Comparison of ENCODE assay signal across 7 mouse cellular contexts in genomic region chr2:142731778-142732092, GRCm38 (mm10).
A peak's percentile ranks its signal among the peaks of the same experiment; 100 is the strongest.
DNase-seq lines count a peak whose midpoint lies in the region; ATAC-seq and TF ChIP-seq lines count a peak whose summit lies in the region.

No protein-coding gene starts in this region.

- no peaks in the 10 kb centered on the region for H3K79me2 ChIP-seq in MEL (ENCODE audit: control insufficient read depth, insufficient read depth, low read length, poor library complexity)

- no peak for TF ChIP-seq POLR2A in MEL (IDR thresholded peaks at IDR 0.05; ENCODE audit: control insufficient read depth in 1 of 2, insufficient read depth in 1 of 2, low read depth in 1 of 2, low read length in 2 of 2, poor library complexity in 1 of 2)

- H3K4me1 ChIP-seq in MEL (ENCODE audit: control insufficient read depth in 1 of 2, insufficient read depth in 2 of 2, low read length in 2 of 2) = peaks cover 11 to 15% of the 10 kb centered on the region in 2 experiments
- peaks cover 5% of the 10 kb centered on the region; the same call in 1 of the 2 replicates for H3K4me1 ChIP-seq in forebrain, postnatal 0 days (ENCODE audit: insufficient read depth)
- peaks cover 10% of the 10 kb centered on the region; the same call in 1 of the 2 replicates for H3K4me1 ChIP-seq in lung, embryonic 16.5 days (replicated peaks; ENCODE audit: control insufficient read depth, insufficient read depth, low read length)

- H3K9me3 ChIP-seq in MEL (replicated peaks; ENCODE audit: insufficient read depth, low read length) = no peaks in the 10 kb centered on the region
- H3K9me3 ChIP-seq in forebrain, postnatal 0 days (ENCODE audit: low read length) = no peaks in the 10 kb centered on the region
- no peaks in the 10 kb centered on the region for H3K9me3 ChIP-seq in lung, embryonic 16.5 days (ENCODE audit: control insufficient read depth, low read length)

- peak; percentile 22 for DNase-seq in MEL (ENCODE audit: low read depth, low spot score)
- peak; percentile 17 for DNase-seq in adrenal gland, adult 8-10 months
- DNase-seq in forebrain, postnatal 0 days = peak; percentile 97
- peak; percentile 52 to 65 for DNase-seq in heart, postnatal 36 days
- DNase-seq in testis, postnatal 10 days (ENCODE audit: low spot score) = peak; percentile 51

- H3K4me2 ChIP-seq in forebrain, postnatal 0 days (ENCODE audit: low read depth) = no peak overlapping the region
- no peak overlapping the region for H3K4me2 ChIP-seq in lung, embryonic 16.5 days (ENCODE audit: low read depth, low read length)

- 14% methylated on average over 1 of the region's 1 CpGs for WGBS in forebrain, postnatal 0 days
- 33% methylated on average over 1 of the region's 1 CpGs for WGBS in lung, embryonic 16.5 days

- peak overlapping the region in 1 of 2 experiments; percentile 28; a peak in 1 of 4 replicates for H3K4me3 ChIP-seq in MEL (ENCODE audit: control insufficient read depth in 1 of 2, insufficient read depth in 1 of 2, low read depth in 2 of 2, low read length in 2 of 2)
- no peak overlapping the region for H3K4me3 ChIP-seq in forebrain, postnatal 0 days (ENCODE audit: low read depth, low read length)
- no peak overlapping the region for H3K4me3 ChIP-seq in lung, embryonic 16.5 days (ENCODE audit: low read length)

- no peaks in the 10 kb centered on the region for H3K27me3 ChIP-seq in MEL (ENCODE audit: control insufficient read depth in 1 of 2, insufficient read depth in 2 of 2, low read length in 2 of 2)
- no peaks in the 10 kb centered on the region for H3K27me3 ChIP-seq in forebrain, postnatal 0 days (ENCODE audit: insufficient read depth, low read length)
- no peaks in the 10 kb centered on the region for H3K27me3 ChIP-seq in lung, embryonic 16.5 days (ENCODE audit: control insufficient read depth, insufficient read depth, low read depth, low read length)

- TF ChIP-seq RAD21 in MEL (IDR thresholded peaks at IDR 0.05; ENCODE audit: low read depth, low read length) = no peak

- no peak for TF ChIP-seq CTCF in MEL (IDR thresholded peaks at IDR 0.05 in 2 of 3, conservative IDR thresholded peaks at IDR 0.05 in 1 of 3; ENCODE audit: control insufficient read depth in 1 of 3, insufficient read depth in 1 of 3, low read depth in 2 of 3, low read length in 3 of 3, poor library complexity in 1 of 3, severe bottlenecking in 1 of 3)
- no peak; the same call in 1 of the 2 replicates for TF ChIP-seq CTCF in forebrain, postnatal 0 days (IDR thresholded peaks at IDR 0.05; ENCODE audit: low read depth)

- peak; percentile 96 for ATAC-seq in forebrain, postnatal 0 days
- peak; percentile 43; the same call in 1 of the 2 replicates for ATAC-seq in lung, embryonic 16.5 days (ENCODE audit: low read depth)
- no peak for ATAC-seq in activated CD4-positive, CD25-positive, alpha-beta regulatory T cell, adult 4 months

- intact Hi-C loops in heart, postnatal 36 days (cut with DNase I) = no loop called here

- peak overlapping the region; percentile 25; the same call in 1 of the 2 replicates for H3K9ac ChIP-seq in MEL (ENCODE audit: control insufficient read depth, low read depth, low read length, poor library complexity, severe bottlenecking)
- H3K9ac ChIP-seq in forebrain, postnatal 0 days = no peak overlapping the region
- no peak overlapping the region for H3K9ac ChIP-seq in lung, embryonic 16.5 days (ENCODE audit: low read length)

- no peak for TF ChIP-seq EP300 in MEL (IDR thresholded peaks at IDR 0.05; ENCODE audit: low read depth in 1 of 2, low read length in 2 of 2)

- H3K27ac ChIP-seq in MEL (ENCODE audit: control insufficient read depth, low read depth, low read length) = peak overlapping the region; percentile 73
- peak overlapping the region; percentile 40; the same call in 1 of the 2 replicates for H3K27ac ChIP-seq in forebrain, postnatal 0 days (ENCODE audit: low read depth, low read length)
- no peak overlapping the region for H3K27ac ChIP-seq in lung, embryonic 16.5 days (ENCODE audit: low read length)

- H3K36me3 ChIP-seq in MEL (ENCODE audit: control insufficient read depth in 1 of 2, insufficient read depth in 2 of 2, low read length in 2 of 2) = peaks cover 0 to 16% of the 10 kb centered on the region in 2 experiments; a peak in 2 of 4 replicates
- H3K36me3 ChIP-seq in forebrain, postnatal 0 days (ENCODE audit: insufficient read depth) = no peaks in the 10 kb centered on the region
- no peaks in the 10 kb centered on the region for H3K36me3 ChIP-seq in lung, embryonic 16.5 days (ENCODE audit: control insufficient read depth, insufficient read depth, low read length)

TF ChIP-seq in MEL, 35 proteins besides CTCF, POLR2A, EP300 and RAD21:
- TF ChIP-seq TBP (IDR thresholded peaks at IDR 0.05; ENCODE audit: low read depth, low read length) (no peak), MYB (IDR thresholded peaks at IDR 0.05; ENCODE audit: low read depth, low read length) (no peak), GATA1 (IDR thresholded peaks at IDR 0.05; ENCODE audit: low read depth, low read length) (no peak), CHD1 (IDR thresholded peaks at IDR 0.05; ENCODE audit: low read depth, low read length) (no peak), ZMIZ1 (IDR thresholded peaks at IDR 0.05; ENCODE audit: low read depth, low read length) (no peak), MAZ (IDR thresholded peaks at IDR 0.05; ENCODE audit: low read depth, low read length) (no peak), NRF1 (IDR thresholded peaks at IDR 0.05; ENCODE audit: insufficient read depth, low read depth, low read length, poor library complexity, severe bottlenecking) (no peak), CHD2 (IDR thresholded peaks at IDR 0.05; ENCODE audit: low read length) (no peak), ETS1 (IDR thresholded peaks at IDR 0.05; ENCODE audit: low read depth, low read length) (no peak), SMC3 (IDR thresholded peaks at IDR 0.05; ENCODE audit: low read depth, low read length) (no peak), MAFK (IDR thresholded peaks at IDR 0.05; ENCODE audit: borderline replicate concordance, low read depth, low read length) (no peak), JUND (IDR thresholded peaks at IDR 0.05; ENCODE audit: low read depth, low read length) (no peak)
TF ChIP-seq in MEL: peak in this region for 0.

Comparison
In these comparisons a context has a peak if more than half of its experiments do, and no peak if none do; other contexts are left out.
1. DNase-seq: peak in every context shown above with its lines; median percentile 97 in forebrain, postnatal 0 days; 58 in heart, postnatal 36 days; 51 in testis, postnatal 10 days; 22 in MEL; 17 in adrenal gland, adult 8-10 months.